Mouse (Mus musculus): ENCODE measurements around the gene Grap.

Gene Grap

DNA sequence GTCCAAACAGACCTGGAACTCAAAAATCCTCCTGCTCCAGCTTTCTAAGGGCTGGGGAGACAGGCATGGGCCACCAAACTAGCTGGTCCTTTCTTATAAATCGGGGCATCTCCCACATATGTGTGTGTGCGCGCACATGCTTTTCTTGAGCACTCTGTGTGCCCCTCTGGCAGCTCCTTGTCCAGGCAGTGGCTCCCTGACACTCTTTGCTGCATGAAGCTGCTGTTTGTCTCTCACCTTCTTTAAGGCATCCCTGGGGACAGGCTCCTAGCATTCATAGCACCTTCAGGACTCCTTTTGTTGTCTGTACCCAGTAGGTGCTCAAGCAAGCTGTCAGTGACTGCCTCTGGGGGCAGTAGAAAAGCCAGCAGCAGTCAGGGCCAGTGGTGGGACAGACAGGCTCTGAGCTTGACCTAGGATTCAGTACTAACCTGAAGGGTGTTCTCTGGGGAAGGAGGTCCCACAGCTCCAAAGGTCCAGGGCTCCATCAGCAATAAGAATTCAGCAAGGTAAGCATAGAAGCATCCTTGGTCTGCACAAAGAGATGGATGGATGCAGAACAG lies 5.4 kb downstream of the Grap start:
- no peak for DNase-seq (ENCODE audit: low spot score)

DNA sequence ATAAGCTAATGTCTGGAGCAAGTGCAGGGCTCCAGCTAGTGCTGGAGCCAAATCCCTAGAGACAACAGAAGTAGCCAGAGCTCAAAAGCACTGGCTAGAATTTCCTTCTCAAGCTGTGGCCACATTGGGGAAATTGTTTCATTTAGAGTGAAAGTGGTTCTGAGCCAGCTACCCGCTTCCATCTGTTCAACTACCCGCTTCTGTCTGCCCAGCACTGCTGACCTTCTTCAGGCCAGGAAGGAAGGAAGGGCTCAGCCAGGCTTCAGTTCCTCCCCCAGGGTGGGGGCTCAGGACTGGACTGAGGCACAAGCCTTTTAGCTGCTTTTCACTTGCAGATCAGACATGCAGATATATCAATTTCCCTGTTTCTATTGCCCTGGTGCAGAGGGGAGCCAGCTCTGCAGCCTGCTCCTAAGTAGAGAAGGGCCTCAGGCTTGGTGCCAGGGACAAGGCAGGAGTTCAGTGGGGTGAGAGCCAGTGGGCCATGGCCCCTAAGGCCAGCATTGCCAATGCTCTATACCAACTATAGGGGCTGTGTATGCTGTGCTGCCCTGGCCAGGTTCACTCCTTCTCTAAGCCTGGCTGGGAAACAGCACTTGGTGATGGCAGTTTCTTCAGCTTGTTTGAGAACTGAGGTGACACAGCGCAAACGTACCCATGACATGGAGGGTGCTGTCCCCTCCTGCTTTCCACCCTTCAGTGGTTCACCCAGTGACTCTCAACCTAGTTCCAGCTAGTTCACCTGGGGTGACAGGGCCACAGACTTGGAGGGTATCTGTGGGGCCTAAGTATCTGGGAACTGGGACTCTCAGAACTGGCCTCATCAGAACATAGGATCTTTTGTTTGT lies 6.2 kb downstream of the Grap start:
- DNase-seq (ENCODE audit: low spot score) = peak; percentile 17

DNA sequence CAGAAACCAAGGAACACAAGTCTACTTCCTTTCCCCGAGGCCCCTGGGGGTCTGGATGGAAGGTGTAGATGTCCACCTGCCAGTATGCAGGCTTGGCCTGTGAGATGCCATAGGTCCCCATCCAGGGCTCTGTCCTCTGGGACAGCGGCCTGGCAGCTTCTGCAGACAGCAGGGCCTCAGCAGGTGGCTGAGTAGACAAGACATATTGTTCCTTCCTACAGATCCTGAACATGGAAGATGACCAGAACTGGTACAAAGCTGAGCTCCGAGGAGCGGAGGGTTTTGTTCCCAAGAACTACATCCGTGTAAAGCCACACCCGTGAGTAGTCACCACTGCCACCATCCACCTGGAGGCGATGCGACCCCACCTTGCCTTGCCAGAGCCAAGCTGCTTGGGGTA lies 6.9 kb downstream of the Grap start:
- no peak for DNase-seq (ENCODE audit: low spot score)

DNA sequence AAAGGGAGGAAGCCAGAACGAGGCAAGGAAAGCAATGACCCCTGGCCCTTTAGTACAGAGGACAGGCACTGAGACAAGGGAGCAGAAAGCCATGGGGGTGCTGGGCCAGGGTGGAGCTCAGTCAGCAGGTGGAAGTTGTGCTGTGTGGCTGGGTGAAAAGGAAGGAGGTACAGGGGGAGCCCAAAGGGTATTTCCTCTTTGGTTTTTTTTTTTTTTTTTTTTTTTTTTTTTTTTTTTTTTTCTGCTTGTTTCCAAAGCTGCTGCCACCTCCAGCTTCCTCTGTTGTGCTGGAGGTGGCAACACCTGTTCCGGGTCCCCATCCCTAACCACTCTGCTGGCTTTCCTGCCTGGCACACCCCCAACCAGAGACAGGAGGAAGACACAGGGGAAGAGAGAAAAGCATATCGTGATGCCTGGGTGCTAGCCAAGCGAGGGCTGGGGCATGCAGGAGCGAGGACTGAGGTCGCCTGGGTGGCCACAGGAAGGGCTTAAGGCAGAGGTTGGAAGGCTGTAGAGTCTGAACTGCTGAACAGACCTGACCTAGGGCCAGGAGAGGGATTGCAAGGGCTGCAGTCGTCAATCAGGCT lies 7.8 kb downstream of the Grap start:
- no peak for DNase-seq (ENCODE audit: low spot score)

DNA sequence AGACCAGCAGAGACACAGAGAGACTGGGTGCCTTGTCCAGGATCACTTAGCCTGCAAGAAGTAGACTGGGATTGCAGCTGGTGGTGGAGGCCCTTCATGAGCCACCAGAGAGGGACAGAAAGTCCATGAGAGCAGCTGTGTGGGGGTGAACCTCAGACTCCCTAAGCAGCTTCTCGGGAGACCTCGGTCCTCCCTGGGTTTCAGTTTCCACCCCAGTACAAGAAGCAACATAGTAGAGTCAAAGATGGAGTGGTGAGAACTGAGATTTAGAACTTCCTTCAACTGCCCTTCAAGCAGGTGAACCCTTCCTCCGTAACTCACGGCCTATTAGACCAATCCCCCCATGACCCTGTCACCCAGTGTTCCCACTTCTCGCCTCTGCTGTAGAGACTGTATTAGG lies 9.1 kb downstream of the Grap start:
- DNase-seq (ENCODE audit: low spot score) = no peak

DNA sequence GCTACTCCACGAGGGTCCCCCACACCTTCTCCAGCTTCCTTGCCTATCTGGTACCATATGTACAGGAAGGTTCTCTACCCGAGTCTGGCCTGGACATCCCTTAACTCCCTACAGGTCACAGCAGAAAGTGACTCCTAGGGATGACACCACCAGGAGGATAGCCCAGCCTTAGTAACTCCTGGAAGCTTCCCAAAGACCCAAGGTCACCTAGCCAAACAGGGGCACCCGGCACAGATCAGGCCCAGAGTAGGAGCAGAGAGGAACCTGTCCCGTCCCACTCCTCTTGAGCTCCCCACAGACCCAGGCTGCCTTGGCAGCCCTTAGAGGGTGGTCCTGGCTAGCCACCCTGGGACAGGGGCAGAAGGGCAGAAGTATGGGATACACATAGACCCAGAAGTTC lies 12.3 kb downstream of the Grap start:
- no peak for DNase-seq (ENCODE audit: low spot score)

DNA sequence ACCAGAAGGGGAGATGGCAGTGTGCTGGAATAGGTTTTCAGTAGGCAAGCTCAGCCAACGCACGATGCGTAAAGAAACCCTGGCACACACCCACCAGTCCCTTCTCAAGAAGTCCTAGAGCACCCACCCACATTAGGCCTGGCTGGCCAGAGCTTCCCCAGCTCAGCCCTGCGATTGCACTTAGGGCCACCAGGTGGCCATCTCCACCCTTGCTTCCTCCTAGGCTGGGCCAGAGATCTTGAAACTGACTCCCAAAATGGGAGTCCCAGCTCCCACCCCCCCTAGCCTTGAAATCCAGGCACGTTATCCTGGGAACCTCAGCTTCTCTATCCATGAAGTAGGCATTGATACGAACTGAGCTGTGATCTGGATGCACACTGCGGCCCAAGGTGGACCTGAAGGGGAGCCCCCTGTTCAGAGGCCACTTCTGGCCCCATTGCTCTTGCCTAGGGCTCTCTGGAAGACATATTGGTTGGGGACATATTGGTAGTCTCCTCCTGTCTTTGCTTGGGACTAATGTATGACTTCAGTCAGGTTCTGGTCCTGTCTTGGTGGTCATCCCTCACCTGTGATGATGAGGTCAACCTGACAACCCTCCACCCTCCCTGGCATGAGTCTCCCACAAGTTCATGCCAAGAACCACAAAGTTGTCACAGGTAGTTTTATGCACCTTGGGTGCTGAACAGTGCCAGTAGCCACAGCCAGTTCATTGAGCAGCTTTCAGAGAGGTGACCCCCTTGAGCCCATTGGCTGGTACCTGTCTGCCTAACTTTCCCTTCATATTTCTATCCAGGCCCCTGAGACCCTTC lies 13.1 kb downstream of the Grap start:
- DNase-seq (ENCODE audit: low spot score) = peak; percentile 44

DNA sequence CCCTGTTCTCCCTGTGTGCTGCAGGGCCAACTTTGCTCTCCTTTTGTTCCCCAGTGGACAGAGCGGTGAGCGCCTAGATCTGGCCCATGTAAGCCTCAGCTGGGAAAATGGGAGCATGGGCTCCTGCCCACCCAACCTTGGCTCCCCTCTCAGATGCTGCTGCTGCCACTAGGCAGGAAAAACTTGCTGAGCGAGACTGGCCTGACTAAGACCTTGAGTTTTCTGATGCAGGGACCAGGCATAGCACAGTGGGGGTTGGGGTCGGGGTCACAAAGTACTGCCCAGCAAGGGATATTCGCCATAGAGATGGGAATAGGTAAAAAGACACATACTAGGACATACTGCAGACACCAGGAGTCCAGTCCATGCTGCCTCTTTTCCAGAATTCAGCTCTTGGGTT lies 14.2 kb downstream of the Grap start:
- no peak for DNase-seq (ENCODE audit: low spot score)

DNA sequence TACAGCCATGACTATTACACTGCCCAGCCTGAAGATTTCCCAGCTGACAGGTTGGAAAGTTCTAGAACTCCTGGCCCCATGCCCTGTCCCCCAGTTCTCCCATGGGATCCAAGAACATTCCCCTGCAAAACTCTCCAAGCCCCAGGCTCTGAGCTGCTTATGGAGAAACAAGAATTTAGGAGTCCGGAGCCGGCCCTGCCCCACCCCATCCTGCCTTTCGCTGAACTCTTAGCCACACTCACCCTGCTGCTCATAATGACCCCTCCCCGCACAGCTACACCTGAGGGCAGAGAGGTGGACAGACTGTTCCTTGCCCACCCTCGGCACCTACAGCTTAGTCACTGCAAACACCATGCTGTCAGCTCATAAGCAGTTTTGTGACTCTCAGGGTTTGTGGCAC lies 14.7 kb downstream of the Grap start:
- DNase-seq (ENCODE audit: low spot score) = no peak

DNA sequence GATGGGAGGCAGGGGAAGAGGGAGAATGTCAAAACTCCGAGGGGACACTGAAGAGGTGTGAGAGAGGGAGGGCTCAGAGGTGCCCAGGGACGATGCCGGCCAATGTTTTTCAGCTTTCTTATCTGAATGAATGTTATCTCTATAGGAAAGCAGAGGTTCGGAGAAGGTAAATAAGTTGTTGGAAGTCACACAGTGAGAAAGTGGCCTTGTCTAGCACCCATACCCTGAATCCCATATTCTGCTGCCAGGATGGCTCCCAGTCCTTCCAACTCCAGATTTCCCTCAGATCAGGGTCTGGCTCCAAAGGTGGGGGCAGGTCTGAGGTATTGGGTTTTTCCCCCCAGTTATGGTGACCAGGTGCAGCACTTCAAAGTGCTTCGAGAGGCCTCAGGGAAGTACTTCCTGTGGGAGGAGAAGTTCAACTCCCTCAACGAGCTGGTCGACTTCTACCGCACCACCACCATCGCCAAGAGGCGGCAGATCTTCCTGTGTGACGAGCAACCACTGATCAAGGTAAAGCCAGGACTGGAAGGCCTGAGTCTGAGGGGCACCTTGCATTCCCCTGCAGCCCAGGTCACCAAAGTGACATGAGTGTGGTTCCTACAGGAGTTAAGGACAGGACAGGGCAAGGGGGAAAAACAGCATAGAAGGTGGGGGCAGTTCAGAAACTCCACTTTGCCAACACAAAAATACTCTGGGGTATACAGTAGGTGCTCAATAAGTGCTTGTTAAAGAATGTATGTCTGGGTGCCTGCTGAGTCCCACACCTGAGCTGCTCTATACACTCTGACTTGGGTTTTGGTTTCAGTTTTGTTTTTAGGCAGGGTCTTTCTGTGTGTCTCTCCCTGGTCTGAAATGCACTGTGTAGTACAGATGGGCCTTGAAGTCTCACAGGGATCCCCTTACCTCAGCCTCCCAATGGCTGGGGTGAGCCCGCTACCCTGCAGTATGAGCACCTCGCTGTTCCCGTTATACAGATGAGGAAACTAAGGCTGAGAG lies 16.7 kb downstream of the Grap start:
- no peak for DNase-seq (ENCODE audit: low spot score)

DNA sequence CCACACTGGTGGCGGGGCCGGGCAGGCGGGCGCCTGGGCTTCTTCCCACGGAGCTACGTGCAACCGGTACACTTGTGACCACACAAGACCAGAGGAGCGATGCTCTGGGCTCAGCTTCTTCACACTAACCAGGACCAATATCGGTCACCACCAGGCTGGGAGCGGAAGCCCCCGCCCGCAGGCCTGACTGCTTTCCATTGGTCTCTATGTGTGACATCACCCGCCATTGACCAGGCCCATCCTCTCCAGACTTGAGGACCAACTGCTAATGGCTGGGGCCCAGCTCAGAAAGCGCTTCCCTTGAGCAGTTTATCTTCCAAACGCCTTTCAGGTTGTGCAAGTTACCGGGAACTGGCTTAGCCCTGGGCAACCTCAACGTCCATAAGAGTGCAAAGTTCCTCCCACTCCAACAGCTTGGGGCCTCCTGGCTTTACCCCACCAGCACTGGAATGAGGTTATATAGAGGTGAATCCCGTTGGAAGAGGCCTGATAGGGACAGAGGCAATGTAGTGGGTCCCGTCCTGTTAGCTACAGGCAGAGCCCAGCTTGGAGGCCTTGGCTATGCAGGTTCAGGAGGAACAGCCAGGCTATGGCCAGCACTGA lies 18.8 kb downstream of the Grap start:
- DNase-seq (ENCODE audit: low spot score) = no peak

DNA sequence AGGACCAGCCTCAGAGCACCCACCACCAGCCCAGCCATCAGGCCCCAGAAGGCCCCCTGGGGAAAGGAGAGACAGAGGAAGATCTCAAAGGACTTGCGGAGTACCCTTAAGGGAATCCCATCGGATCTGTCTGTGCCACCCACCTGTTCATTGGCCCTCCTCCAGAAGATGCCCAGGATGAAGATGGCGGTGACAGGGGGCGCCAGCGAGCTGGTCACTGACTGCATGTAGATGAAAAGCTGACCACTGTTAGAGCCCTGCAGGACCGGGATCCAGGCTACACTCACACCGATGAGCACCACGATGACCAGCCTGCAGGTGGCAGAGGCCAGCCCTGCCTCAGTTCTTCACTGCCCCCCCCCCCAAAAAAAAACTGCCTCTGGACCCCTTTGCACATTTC lies 20.6 kb downstream of the Grap start:
- peak; percentile 31 for DNase-seq (ENCODE audit: low spot score)

DNA sequence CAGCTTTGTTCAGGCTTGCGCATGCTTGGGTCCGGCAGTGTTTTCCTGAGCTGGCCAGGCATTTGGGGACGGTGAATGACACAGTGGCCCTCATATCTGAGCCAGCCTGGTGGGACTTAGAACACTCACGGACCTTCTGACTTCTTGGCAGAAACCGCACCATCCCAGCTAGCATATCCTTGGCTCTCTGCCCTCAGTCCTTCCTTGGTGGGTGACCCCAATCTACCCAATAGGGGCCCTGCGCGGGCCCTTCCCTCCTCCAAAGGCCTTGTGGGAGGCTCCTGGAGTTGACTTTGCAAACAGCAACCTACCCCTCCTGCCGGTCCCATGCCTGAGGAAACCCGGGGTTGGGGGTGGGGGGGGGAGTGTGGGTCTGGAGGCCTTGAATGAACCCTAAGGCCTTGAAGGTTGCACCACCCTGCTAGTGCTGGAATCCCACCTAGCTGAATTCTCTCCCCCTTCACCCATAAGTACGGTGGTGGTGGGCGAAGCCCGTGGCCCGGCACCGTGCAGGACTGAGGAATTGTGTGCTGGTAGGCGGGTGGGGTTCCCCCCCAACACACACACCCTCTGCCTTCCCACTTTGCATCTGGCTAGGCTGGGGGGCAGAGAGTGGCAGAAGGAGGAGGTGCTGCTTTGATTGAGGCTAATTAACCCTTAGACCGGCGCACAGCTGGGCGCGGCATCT lies 21.2 kb downstream of the Grap start:
- DNase-seq (ENCODE audit: low spot score) = no peak

DNA sequence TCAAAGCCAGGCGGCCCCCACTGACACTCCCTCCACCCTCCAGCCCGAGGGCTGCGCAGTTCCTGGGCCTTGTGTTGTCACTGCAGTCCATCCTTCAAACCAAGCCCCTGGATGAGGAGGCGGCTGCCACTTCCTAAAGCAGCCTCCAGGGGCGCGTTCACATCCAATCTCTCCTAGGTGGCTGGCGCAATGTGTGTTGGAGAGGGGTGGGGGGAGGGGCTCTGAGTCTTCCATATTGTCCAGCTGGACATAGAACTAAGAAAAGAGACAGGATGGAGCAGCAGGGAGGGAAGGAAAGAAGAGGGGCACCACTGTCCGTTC lies 21.7 kb downstream of the Grap start:
- DNase-seq (ENCODE audit: low spot score) = no peak

DNA sequence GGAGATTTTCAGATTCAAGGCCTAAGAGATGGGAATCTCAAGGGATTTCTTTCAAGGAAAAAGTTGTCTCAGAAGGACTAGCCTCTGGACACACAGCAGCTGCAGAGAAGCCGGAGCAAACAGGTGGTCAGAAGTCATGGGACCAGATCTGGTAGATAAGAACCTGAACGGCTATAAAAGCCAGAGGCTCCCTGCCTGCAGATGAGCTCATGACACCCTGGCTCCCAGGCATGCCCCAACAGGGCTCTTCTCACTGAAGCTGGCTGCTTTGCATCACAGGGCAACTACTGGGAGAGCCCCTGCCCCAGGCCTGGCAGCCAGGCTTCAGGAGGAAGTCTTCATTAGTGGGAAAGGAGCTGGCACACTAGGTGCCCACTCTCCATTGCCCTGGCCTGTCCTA lies 22.3 kb downstream of the Grap start:
- DNase-seq (ENCODE audit: low spot score) = no peak

DNA sequence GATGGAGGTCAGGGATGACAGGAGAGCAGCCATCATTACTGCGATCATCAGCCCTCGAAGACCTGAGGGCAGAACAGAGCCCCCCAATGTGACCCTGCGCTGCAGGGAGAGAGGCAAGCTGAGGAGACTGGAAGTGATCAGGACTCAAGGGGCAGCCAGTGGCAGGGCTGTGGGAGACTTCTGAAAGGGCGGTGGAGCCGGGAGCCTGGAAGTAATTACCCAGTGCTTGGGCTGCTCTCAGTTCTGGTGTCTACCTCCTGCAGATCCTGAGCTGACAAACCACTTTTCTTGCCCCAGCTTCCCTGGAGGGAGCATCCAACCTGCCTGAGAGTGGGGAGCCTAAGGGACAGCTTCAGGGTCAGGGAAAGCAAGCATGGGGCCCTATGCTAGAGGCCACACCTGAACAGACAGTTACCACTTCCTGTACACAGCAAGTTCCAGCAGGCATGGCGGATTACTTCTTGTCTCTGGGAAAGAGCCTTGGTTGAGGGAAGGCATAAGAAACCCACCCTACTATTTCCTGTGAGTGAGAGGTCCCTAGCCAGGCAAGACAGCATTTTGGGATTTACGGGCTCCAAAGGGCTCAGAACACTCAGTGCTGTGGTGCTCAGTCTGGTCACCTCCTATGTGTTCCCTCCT lies 23.3 kb downstream of the Grap start:
- no peak for DNase-seq (ENCODE audit: low spot score)

DNA sequence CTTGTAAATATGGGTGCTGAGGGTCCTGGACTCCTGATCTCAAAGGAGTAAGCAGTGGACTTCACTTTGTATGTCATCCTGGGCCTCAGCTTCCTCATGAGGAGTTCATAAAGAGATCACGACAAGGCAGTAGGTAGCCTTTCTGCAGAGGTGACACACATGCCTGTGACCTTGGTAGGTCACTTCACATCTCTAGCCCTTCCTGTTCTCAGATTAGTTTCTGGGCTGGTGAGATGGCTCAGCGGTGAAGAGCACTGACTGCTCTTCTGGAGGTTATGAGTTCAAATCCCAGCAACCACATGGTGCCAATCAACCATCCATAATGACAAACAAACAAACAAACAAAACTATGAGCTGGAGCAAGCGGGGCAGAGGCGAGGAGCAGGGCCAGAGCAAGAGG lies 24.6 kb downstream of the Grap start:
- no peak for DNase-seq (ENCODE audit: low spot score)

DNA sequence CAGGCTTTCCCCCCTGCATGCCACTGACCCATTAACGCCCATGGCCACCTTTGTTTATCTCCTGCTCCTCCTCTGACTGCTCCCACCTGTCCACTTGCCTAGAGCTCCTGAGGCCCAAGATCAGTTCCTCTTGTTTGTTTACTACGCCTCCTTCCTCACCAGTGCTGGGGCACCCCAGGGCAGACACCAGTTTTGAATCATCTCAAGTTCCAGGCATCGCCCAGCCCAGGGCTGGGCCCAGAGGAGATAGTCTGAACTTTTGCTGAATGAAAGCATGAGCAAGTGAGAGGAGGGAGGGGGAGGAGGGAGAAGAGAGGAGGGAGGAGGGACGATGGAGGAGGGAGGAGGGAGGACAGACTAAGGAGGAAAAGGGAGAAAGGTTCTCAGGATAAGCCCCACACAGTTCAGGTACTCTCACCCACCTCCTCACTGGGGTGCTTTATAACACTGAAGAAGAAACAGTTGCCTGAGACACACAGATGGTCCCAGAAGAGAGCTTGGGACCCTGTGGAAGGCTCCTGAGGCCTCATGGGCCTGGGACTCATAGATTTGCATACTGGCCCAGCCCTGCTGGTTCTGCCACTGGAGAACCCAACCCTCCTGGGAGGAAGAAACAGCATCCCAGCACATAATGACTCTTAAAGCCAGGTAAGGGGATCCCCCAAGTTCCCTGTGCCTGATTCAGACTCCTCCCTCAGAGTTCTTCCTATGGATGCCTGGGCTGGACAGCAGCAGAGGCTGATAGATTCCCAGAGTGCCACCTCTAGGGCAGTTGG lies 26.2 kb downstream of the Grap start:
- DNase-seq (ENCODE audit: low spot score) = no peak
